26 mouse cellular contexts compared by ENCODE assay signal in genomic region chr1:126673238-126673637, GRCm38 (mm10).
DNase-seq lines count a peak whose midpoint lies in the region; ATAC-seq and TF ChIP-seq lines count a peak whose summit lies in the region.
"Had no signal": no experiment of that assay in that cellular context is flagged by ENCODE, and none has a peak within 500 bp of the region (broad histone marks: within the 10 kb centered on the region; RNA-seq: fewer than 3 reads in every experiment).

No protein-coding gene starts in this region.

- no peak for TF ChIP-seq POLR2A in liver, adult 2 months (IDR thresholded peaks at IDR 0.05; ENCODE audit: extremely low read depth, insufficient read depth, low read length)

- peaks cover 7% of the 10 kb centered on the region; the same call in 1 of the 2 replicates for H3K27me3 ChIP-seq in liver, adult 2 months (ENCODE audit: control insufficient read depth, insufficient read depth, low read length)
- H3K27me3 ChIP-seq in liver, embryonic 11.5 days (replicated peaks; ENCODE audit: control insufficient read depth, insufficient read depth, low read length) = no peaks in the 10 kb centered on the region
- H3K27me3 ChIP-seq in intestine, embryonic 15.5 days (replicated peaks) = no peaks in the 10 kb centered on the region
- no peaks in the 10 kb centered on the region for H3K27me3 ChIP-seq in lung, postnatal 0 days (replicated peaks; ENCODE audit: insufficient read depth, low read length)
- no peaks in the 10 kb centered on the region for H3K27me3 ChIP-seq in stomach, embryonic 16.5 days (ENCODE audit: control insufficient read depth, insufficient read depth, low read length)
- H3K27me3 ChIP-seq: CH12.LX; embryonic facial prominence, embryonic 12.5 days; heart, embryonic 15.5 days; limb, embryonic 12.5 days; midbrain, embryonic 12.5 days; neural tube, embryonic 15.5 days had no signal

- H3K4me3 ChIP-seq in liver, adult 2 months (ENCODE audit: insufficient read depth, low read depth, low read length) = no peak overlapping the region
- no peak overlapping the region for H3K4me3 ChIP-seq in liver, embryonic 11.5 days (ENCODE audit: low read depth, low read length)
- no peak overlapping the region for H3K4me3 ChIP-seq in intestine, embryonic 15.5 days (replicated peaks)
- no peak overlapping the region for H3K4me3 ChIP-seq in lung, postnatal 0 days (ENCODE audit: low read depth, low read length)
- no peak overlapping the region for H3K4me3 ChIP-seq in stomach, embryonic 16.5 days (replicated peaks; ENCODE audit: low read length)
- H3K4me3 ChIP-seq: embryonic facial prominence, embryonic 12.5 days; heart, embryonic 15.5 days; limb, embryonic 12.5 days; midbrain, embryonic 12.5 days; neural tube, embryonic 15.5 days had no signal

- peak; percentile 98 for TF ChIP-seq EP300 in lung, postnatal 0 days (IDR thresholded peaks at IDR 0.05)

- H3K79me2 ChIP-seq in liver, adult 2 months (ENCODE audit: control insufficient read depth, insufficient read depth, low read length) = no peaks in the 10 kb centered on the region

- H3K4me1 ChIP-seq in liver, adult 2 months (ENCODE audit: control insufficient read depth, insufficient read depth, low read length) = no peaks in the 10 kb centered on the region
- H3K4me1 ChIP-seq in liver, embryonic 11.5 days (replicated peaks; ENCODE audit: control insufficient read depth, insufficient read depth, low read length) = no peaks in the 10 kb centered on the region
- no peaks in the 10 kb centered on the region for H3K4me1 ChIP-seq in intestine, embryonic 15.5 days (replicated peaks)
- no peaks in the 10 kb centered on the region for H3K4me1 ChIP-seq in lung, postnatal 0 days (ENCODE audit: insufficient read depth, low read depth, low read length)
- H3K4me1 ChIP-seq in stomach, embryonic 16.5 days (ENCODE audit: control insufficient read depth, insufficient read depth, low read length) = no peaks in the 10 kb centered on the region
- H3K4me1 ChIP-seq: heart, embryonic 15.5 days had no signal

- H3K9me3 ChIP-seq in liver, embryonic 11.5 days (ENCODE audit: control insufficient read depth, low read length) = no peaks in the 10 kb centered on the region
- H3K9me3 ChIP-seq in intestine, embryonic 15.5 days = no peaks in the 10 kb centered on the region
- H3K9me3 ChIP-seq in lung, postnatal 0 days (ENCODE audit: low read length) = no peaks in the 10 kb centered on the region
- H3K9me3 ChIP-seq in stomach, embryonic 16.5 days (replicated peaks; ENCODE audit: control insufficient read depth, low read length) = no peaks in the 10 kb centered on the region
- H3K9me3 ChIP-seq: embryonic facial prominence, embryonic 12.5 days; heart, embryonic 15.5 days; limb, embryonic 12.5 days; midbrain, embryonic 12.5 days; neural tube, embryonic 15.5 days had no signal

- TF ChIP-seq CTCF in liver, adult 2 months (IDR thresholded peaks at IDR 0.05; ENCODE audit: low read depth, low read length) = no peak
- no peak for TF ChIP-seq CTCF in lung, postnatal 0 days (IDR thresholded peaks at IDR 0.05)

- no peak overlapping the region for H3K27ac ChIP-seq in liver, adult 2 months (replicated peaks; ENCODE audit: insufficient read depth, low read depth, low read length)
- no peak overlapping the region for H3K27ac ChIP-seq in liver, embryonic 11.5 days (ENCODE audit: low read depth, low read length)
- H3K27ac ChIP-seq in intestine, embryonic 15.5 days = no peak overlapping the region
- H3K27ac ChIP-seq in lung, postnatal 0 days (ENCODE audit: low read length) = no peak overlapping the region
- no peak overlapping the region for H3K27ac ChIP-seq in stomach, embryonic 16.5 days (ENCODE audit: low read length)
- H3K27ac ChIP-seq: embryonic facial prominence, embryonic 12.5 days; heart, embryonic 15.5 days; hindbrain, embryonic 14.5 days; kidney, postnatal 0 days; limb, embryonic 12.5 days; midbrain, embryonic 12.5 days; neural tube, embryonic 15.5 days had no signal

- 25% methylated on average over 2 of the region's 2 CpGs for WGBS in liver, adult 2 months
- WGBS in liver, embryonic 11.5 days = 73% methylated on average over 2 of the region's 2 CpGs
- 60% methylated on average over 2 of the region's 2 CpGs for WGBS in intestine, embryonic 15.5 days
- 46% methylated on average over 2 of the region's 2 CpGs for WGBS in lung, postnatal 0 days
- 84% methylated on average over 2 of the region's 2 CpGs for WGBS in stomach, embryonic 16.5 days

- DNase-seq in liver, adult 2 months (ENCODE audit: extremely low read depth, low read depth, low spot score) = peak; percentile 80
- DNase-seq in liver, embryonic 11.5 days (ENCODE audit: low spot score) = no peak
- peak; percentile 77 for DNase-seq in lung, postnatal 0 days (ENCODE audit: low spot score)
- no peak for DNase-seq in spleen, adult 12 weeks (ENCODE audit: low spot score)
- no peak for DNase-seq in left cerebral cortex, adult 18-20 months (ENCODE audit: low spot score in 2 of 2)
- DNase-seq: adrenal gland, adult 2 months; cerebellum, adult 11-12 months; cerebellum, postnatal 14 days; forebrain, postnatal 0 days; gastrocnemius, postnatal 25 days; heart, postnatal 4 days; lung, embryonic 14.5 days; right cerebral cortex, adult 18-20 months; right cerebral cortex, postnatal 4 days had no signal

- ATAC-seq in liver, embryonic 11.5 days (replicated peaks; ENCODE audit: low FRiP score) = no peak
- ATAC-seq in intestine, embryonic 15.5 days = peak; percentile 86
- ATAC-seq in lung, postnatal 0 days = peak; percentile 80
- 0 out of 2 replicates have a peak, but pooled peaks have one; percentile 40 for ATAC-seq in stomach, embryonic 16.5 days (ENCODE audit: insufficient read depth, low FRiP score)
- ATAC-seq: forebrain, postnatal 0 days; inflammation-experienced regulatory T-cells, adult 6 months had no signal

- no peak overlapping the region for H3K9ac ChIP-seq in liver, adult 2 months (ENCODE audit: low read depth, low read length)
- H3K9ac ChIP-seq in liver, embryonic 11.5 days (ENCODE audit: low read depth, low read length) = no peak overlapping the region
- H3K9ac ChIP-seq in intestine, embryonic 15.5 days = no peak overlapping the region
- H3K9ac ChIP-seq in lung, postnatal 0 days (replicated peaks; ENCODE audit: low read depth) = no peak overlapping the region
- no peak overlapping the region for H3K9ac ChIP-seq in stomach, embryonic 16.5 days (ENCODE audit: low read length)
- H3K9ac ChIP-seq: embryonic facial prominence, embryonic 12.5 days; forebrain, postnatal 0 days; heart, embryonic 15.5 days; hindbrain, embryonic 14.5 days; limb, embryonic 12.5 days; lung, embryonic 14.5 days; midbrain, embryonic 12.5 days; neural tube, embryonic 15.5 days had no signal

- no peak overlapping the region for H3K4me2 ChIP-seq in liver, embryonic 11.5 days
- H3K4me2 ChIP-seq in intestine, embryonic 15.5 days (replicated peaks) = no peak overlapping the region
- H3K4me2 ChIP-seq in lung, postnatal 0 days (replicated peaks; ENCODE audit: low read depth, low read length) = no peak overlapping the region
- no peak overlapping the region for H3K4me2 ChIP-seq in stomach, embryonic 16.5 days (ENCODE audit: low read depth, low read length)
- H3K4me2 ChIP-seq: embryonic facial prominence, embryonic 12.5 days; heart, embryonic 15.5 days; hindbrain, embryonic 14.5 days; limb, embryonic 12.5 days; lung, embryonic 14.5 days; midbrain, embryonic 12.5 days; neural tube, embryonic 15.5 days had no signal

- H3K36me3 ChIP-seq in liver, adult 2 months (ENCODE audit: control insufficient read depth, insufficient read depth, low read length) = no peaks in the 10 kb centered on the region
- no peaks in the 10 kb centered on the region for H3K36me3 ChIP-seq in liver, embryonic 11.5 days (ENCODE audit: control insufficient read depth, insufficient read depth, low read length)
- H3K36me3 ChIP-seq in intestine, embryonic 15.5 days = no peaks in the 10 kb centered on the region
- H3K36me3 ChIP-seq in lung, postnatal 0 days (ENCODE audit: insufficient read depth, low read length) = no peaks in the 10 kb centered on the region
- H3K36me3 ChIP-seq in stomach, embryonic 16.5 days (ENCODE audit: control insufficient read depth, insufficient read depth, low read length) = no peaks in the 10 kb centered on the region
- H3K36me3 ChIP-seq: embryonic facial prominence, embryonic 12.5 days; G1E; heart, embryonic 15.5 days; limb, embryonic 12.5 days; midbrain, embryonic 12.5 days; neural tube, embryonic 15.5 days had no signal

Comparison
In these comparisons a context has a peak if more than half of its experiments do, and no peak if none do; other contexts are left out.
1. DNase-seq: peak in liver, adult 2 months (single experiment) and lung, postnatal 0 days (single experiment); none in liver, embryonic 11.5 days (single experiment), spleen, adult 12 weeks (single experiment) and left cerebral cortex, adult 18-20 months (0 of 2).